Mouse (Mus musculus): ENCODE data around the gene Hbp1. TPM values are rescaled to one million over a fixed set of nuclear protein-coding genes. Genes with fewer than 3 reads are reported as not detected.

The Hbp1 gene
- polyA plus RNA-seq, 1 experiment from 2014 or later: 95.6 TPM

DNA sequence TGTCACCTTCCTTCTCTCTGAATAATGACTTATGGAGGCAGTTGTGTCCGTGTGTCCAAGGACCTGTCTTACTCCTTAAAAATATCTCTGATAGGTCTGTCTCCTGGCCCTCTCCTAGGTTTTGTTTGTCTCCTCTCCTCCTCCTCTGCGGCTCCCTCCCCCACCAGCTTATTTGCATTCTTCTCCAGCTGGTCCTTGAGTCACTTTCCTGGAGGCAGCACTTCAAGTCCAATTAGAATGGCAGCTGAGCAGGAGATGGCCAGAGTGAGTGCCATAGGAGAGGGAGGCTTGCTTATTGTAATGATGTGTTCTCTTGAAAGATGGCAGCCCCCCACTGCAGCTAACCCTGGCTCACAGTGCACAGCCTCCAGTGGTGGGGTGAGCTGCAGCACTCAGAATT, 54.4 kb downstream of the Hbp1 start:
- Histone ChIP-seq H3K9ac (no peak overlapping the region), H3K36me3 (no peaks in the 10 kb centered on the region), H3K4me2 (replicated peaks) (no peak overlapping the region), H3K27ac (peak overlapping the region; percentile 79), H3K4me1 (peaks cover 23% of the 10 kb centered on the region), H3K9me3 (replicated peaks) (no peaks in the 10 kb centered on the region), H3K4me3 (no peak overlapping the region), H3K27me3 (no peaks in the 10 kb centered on the region)
- ATAC-seq (ENCODE audit: low FRiP score): peak; percentile 83
- WGBS: 8% methylated on average over 2 of the region's 2 CpGs

DNA sequence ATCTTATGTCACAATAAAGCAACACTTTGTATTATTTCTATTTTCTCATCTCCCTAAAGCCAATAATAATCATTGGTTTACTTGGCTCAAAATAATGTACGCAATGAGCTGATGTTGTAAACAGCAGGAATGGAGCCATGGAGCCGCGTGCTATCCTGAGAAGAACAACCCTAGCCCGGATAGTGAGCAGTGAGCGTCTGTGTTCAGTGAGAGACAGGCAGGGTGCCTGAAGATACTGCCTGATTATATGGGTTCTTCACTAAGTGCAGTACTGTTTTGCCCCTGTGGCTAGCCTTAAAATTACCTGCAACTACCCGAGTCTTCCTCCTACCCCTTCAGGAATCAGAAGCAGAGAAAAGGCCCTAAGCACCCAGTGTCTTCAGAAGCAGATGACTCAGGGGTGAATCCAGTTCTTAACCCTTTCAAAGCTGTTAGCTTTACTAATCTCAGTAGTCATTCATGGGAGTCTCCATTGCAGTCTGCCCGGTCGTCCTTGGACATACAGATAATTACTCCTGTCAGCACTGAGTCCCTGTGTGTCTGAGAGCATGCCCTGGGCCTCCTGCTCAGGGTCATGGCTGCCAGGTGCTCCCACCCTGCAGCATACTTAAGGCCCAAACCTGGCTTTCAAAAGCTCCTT, 55.1 kb downstream of the Hbp1 start:
- no peak overlapping the region for H3K4me2 ChIP-seq (replicated peaks)
- H3K9ac ChIP-seq: no peak overlapping the region
- peak overlapping the region; percentile 79 for H3K27ac ChIP-seq
- no peak overlapping the region for H3K4me3 ChIP-seq
- H3K4me1 ChIP-seq: peaks cover 23% of the 10 kb centered on the region
- WGBS: 34% methylated on average over 8 of the region's 8 CpGs
- ATAC-seq (ENCODE audit: low FRiP score): peak; percentile 61
- H3K27me3 ChIP-seq: no peaks in the 10 kb centered on the region
- no peaks in the 10 kb centered on the region for H3K9me3 ChIP-seq (replicated peaks)
- H3K36me3 ChIP-seq: no peaks in the 10 kb centered on the region

GRCm38 (mm10) chr12:31892771-31893170, 57.6 kb downstream of the Hbp1 start:
- Histone ChIP-seq H3K4me1 (peaks cover 23% of the 10 kb centered on the region), H3K36me3 (no peaks in the 10 kb centered on the region), H3K27me3 (no peaks in the 10 kb centered on the region), H3K4me3 (no peak overlapping the region), H3K4me2 (replicated peaks) (no peak overlapping the region), H3K9ac (no peak overlapping the region), H3K27ac (no peak overlapping the region), H3K9me3 (replicated peaks) (no peaks in the 10 kb centered on the region)
- 88% methylated on average over 7 of the region's 7 CpGs for WGBS
- no peak for ATAC-seq (ENCODE audit: low FRiP score)

DNA sequence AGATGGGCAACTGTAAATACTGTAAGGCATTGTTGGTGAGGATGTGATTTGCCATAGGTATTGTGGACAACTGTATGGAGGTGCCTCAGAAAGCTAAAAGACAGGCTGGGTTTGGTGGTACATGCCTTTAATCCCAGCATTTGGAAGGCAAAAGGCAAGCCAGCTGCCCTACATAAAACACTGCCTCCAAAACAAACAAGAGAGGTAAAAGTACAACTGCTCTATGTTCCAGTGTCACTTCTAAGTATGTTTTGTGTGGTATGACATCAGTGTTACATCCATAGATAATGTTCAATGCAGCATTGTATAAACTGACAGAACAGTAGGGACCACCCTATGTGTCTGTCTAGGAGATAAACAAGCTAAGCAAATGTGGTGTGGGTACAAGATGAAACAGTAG, 58.3 kb downstream of the Hbp1 start:
- H3K9me3 ChIP-seq (replicated peaks): no peaks in the 10 kb centered on the region
- no peak overlapping the region for H3K4me2 ChIP-seq (replicated peaks)
- no peaks in the 10 kb centered on the region for H3K36me3 ChIP-seq
- H3K27me3 ChIP-seq: no peaks in the 10 kb centered on the region
- ATAC-seq (ENCODE audit: low FRiP score): no peak
- H3K9ac ChIP-seq: no peak overlapping the region
- H3K27ac ChIP-seq: no peak overlapping the region
- peaks cover 21% of the 10 kb centered on the region for H3K4me1 ChIP-seq
- H3K4me3 ChIP-seq: no peak overlapping the region

DNA sequence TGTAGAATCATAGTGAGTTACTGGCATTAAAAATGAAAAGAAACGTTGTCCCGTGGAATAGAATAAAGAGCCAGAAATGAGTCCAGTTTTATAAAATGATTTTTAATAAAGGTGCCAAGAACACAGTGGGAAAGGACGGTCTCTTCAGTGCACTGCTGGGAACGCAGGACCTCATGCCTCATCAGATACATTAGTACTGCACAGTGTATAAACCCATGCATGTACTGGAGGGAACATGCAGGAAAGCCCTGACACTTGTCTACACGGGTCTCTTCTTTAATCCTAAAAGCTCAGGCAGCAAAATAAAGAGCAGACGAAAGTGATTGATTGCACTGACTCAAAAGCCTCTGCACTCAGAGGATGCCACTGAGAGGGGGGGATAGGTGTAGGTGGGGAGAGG, 59.6 kb downstream of the Hbp1 start:
- H3K4me3 ChIP-seq: no peak overlapping the region
- H3K4me2 ChIP-seq (replicated peaks): no peak overlapping the region
- no peak overlapping the region for H3K9ac ChIP-seq
- H3K36me3 ChIP-seq: no peaks in the 10 kb centered on the region
- no peak for ATAC-seq (ENCODE audit: low FRiP score)
- H3K27me3 ChIP-seq: no peaks in the 10 kb centered on the region
- WGBS: 66% methylated on average over 6 of the region's 6 CpGs
- H3K27ac ChIP-seq: no peak overlapping the region
- peaks cover 7% of the 10 kb centered on the region for H3K4me1 ChIP-seq
- H3K9me3 ChIP-seq (replicated peaks): no peaks in the 10 kb centered on the region

DNA sequence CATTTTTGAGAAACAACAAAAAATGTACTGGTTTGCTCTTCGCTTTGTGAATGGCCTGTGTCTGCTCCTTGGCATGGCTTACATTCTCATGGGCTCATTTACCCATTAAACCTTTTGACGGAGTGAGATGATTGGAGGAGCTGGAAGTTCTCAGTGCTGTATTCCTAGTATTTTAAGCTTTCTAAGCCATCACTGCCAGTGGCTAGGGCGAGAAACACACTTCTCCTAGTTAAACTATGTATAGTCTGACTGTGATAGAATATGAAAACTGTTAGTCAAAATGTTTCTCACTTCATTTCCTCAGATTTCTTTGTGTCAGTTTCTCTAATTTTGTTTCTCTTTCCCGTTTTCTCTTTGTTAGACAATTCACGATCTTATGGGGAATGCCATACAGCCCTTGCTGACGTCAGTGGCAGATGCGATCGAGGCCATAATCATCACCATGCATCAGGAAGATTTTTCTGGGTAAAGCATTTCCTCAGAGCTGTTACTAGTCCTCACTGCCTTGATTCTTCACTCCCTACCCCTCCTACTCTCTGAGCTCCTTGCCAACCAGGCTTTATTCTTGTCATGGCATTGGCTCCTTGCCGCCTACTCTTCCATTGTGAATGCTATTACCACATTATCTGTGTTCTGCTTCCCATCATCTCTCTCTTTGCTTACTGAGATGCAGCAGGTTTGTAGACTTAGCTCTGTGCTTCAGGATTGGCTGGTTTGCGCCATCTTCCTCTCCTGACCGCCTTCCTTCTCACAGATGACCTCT, 64.3 kb downstream of the Hbp1 start:
- ATAC-seq (ENCODE audit: low FRiP score): no peak
- no peak overlapping the region for H3K9ac ChIP-seq
- no peak overlapping the region for H3K4me2 ChIP-seq (replicated peaks)
- no peaks in the 10 kb centered on the region for H3K36me3 ChIP-seq
- 92% methylated on average over 11 of the region's 11 CpGs for WGBS
- H3K4me1 ChIP-seq: no peaks in the 10 kb centered on the region
- H3K4me3 ChIP-seq: no peak overlapping the region
- H3K27me3 ChIP-seq: no peaks in the 10 kb centered on the region
- no peaks in the 10 kb centered on the region for H3K9me3 ChIP-seq (replicated peaks)
- H3K27ac ChIP-seq: no peak overlapping the region

- WGBS: 82% methylated on average over 4 of the region's 4 CpGs
- no peak overlapping the region for H3K27ac ChIP-seq
Measured at GRCm38 (mm10) chr12:31885084-31885483, 65.3 kb downstream of the Hbp1 start.

GRCm38 (mm10) chr12:31884365-31884764, 66.0 kb downstream of the Hbp1 start:
- Histone ChIP-seq H3K27me3 (no peaks in the 10 kb centered on the region), H3K27ac (no peak overlapping the region), H3K4me1 (no peaks in the 10 kb centered on the region), H3K4me2 (replicated peaks) (no peak overlapping the region), H3K9me3 (replicated peaks) (no peaks in the 10 kb centered on the region), H3K4me3 (no peak overlapping the region), H3K9ac (no peak overlapping the region), H3K36me3 (no peaks in the 10 kb centered on the region)
- no peak for ATAC-seq (ENCODE audit: low FRiP score)
- WGBS: 90% methylated on average over 4 of the region's 4 CpGs

More at GRCm38 (mm10) chr12:31885084-31885483, 65.3 kb downstream of the Hbp1 start:
- H3K36me3 ChIP-seq: no peaks in the 10 kb centered on the region
- no peaks in the 10 kb centered on the region for H3K27me3 ChIP-seq
- no peak overlapping the region for H3K9ac ChIP-seq
- no peaks in the 10 kb centered on the region for H3K4me1 ChIP-seq
- H3K9me3 ChIP-seq (replicated peaks): no peaks in the 10 kb centered on the region
- ATAC-seq (ENCODE audit: low FRiP score): no peak
- H3K4me3 ChIP-seq: no peak overlapping the region
- no peak overlapping the region for H3K4me2 ChIP-seq (replicated peaks)

- Histone ChIP-seq H3K36me3 (no peaks in the 10 kb centered on the region), H3K27me3 (no peaks in the 10 kb centered on the region), H3K4me3 (no peak overlapping the region), H3K9me3 (replicated peaks) (no peaks in the 10 kb centered on the region), H3K4me2 (replicated peaks) (no peak overlapping the region), H3K4me1 (no peaks in the 10 kb centered on the region), H3K27ac (no peak overlapping the region), H3K9ac (no peak overlapping the region)
- 85% methylated on average over 1 of the region's 1 CpGs for WGBS
- ATAC-seq (ENCODE audit: low FRiP score): no peak
Measured at GRCm38 (mm10) chr12:31882736-31883135, 67.6 kb downstream of the Hbp1 start.

DNA sequence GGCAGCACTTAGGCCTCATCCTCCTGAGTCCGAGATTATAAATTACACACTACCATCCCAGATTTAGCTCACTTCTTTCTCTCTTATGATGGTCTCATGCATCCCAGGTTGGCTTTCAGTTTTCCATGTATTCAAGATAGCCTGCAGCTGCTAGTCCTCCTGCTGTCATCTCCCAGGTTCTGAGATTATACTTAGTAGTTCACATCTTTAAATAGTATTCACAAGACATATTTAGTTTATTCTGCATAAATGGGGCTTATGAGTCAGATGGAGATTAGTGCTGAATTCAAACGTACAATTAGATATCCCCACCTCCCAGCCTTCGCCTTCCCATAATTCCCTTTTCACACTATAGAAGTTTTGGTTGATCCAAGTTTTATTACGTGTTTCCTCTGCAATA, 73.6 kb downstream of the Hbp1 start:
- H3K4me1 ChIP-seq: no peaks in the 10 kb centered on the region
- no peaks in the 10 kb centered on the region for H3K9me3 ChIP-seq (replicated peaks)
- H3K4me2 ChIP-seq (replicated peaks): no peak overlapping the region
- no peak overlapping the region for H3K27ac ChIP-seq
- no peaks in the 10 kb centered on the region for H3K36me3 ChIP-seq
- no peak overlapping the region for H3K9ac ChIP-seq
- no peaks in the 10 kb centered on the region for H3K27me3 ChIP-seq
- 86% methylated on average over 4 of the region's 4 CpGs for WGBS
- no peak overlapping the region for H3K4me3 ChIP-seq
- no peak for ATAC-seq (ENCODE audit: low FRiP score)

Other genes starting within 250 kb of the Hbp1 start
- gene Gpr22, start 236.6 kb downstream of the Hbp1 start, polyA plus RNA-seq (2016; fragmentation: Nextera tagmentation; extraction: Ambion mirVana): 10.7 and 11.0 TPM in 2 replicates
- gene Prkar2b, start 110.8 kb upstream of the Hbp1 start, polyA plus RNA-seq (2016; fragmentation: Nextera tagmentation; extraction: Ambion mirVana): 89.0 and 95.7 TPM in 2 replicates